Mouse (Mus musculus) midbrain, embryonic 10.5 days (tissue): ENCODE data around the gene Osgep. TPM values are rescaled to one million over a fixed set of nuclear protein-coding genes. Genes with fewer than 3 reads are reported as not detected.
"Not testable (repeated sequence)": the region's sequence is repeated elsewhere in the genome, so short reads cannot be mapped to it uniquely, and the experiment has no call there.

Experiments used
- DNase-seq: peaks from one replicate; pipeline ENCODE4 v3.0.0-alpha.2; 2017; ENCODE audit warnings: low spot score
- H3K27ac ChIP-seq: fragments of 300-500 bp; sonication (generic); replicated peaks from 2 replicates; pipeline ENCODE4 v1.5.1; 2016; ENCODE audit warnings: mild to moderate bottlenecking
- H3K27me3 ChIP-seq: fragments of 300-500 bp; sonication (generic); 2 replicates; pipeline ENCODE4 v1.6.1; 2016; ENCODE audit warnings: low read depth, mild to moderate bottlenecking; ENCODE audit not compliant: poor library complexity, severe bottlenecking
- H3K36me3 ChIP-seq: fragments of 300-500 bp; sonication (generic); 2 replicates; pipeline ENCODE4 v1.6.1; 2016; ENCODE audit warnings: mild to moderate bottlenecking, moderate library complexity
- H3K4me1 ChIP-seq: fragments of 300-500 bp; sonication (generic); 2 replicates; pipeline ENCODE4 v1.6.1; 2016
- H3K4me3 ChIP-seq: fragments of 300-500 bp; sonication (generic); 2 replicates; pipeline ENCODE4 v1.5.1; 2016; ENCODE audit warnings: mild to moderate bottlenecking, moderate library complexity
- H3K9me3 ChIP-seq: fragments of 300-500 bp; sonication (generic); replicated peaks from 2 replicates; pipeline ENCODE4 v1.6.1; 2016; ENCODE audit warnings: mild to moderate bottlenecking
- WGBS: fragments of 180-500 bp; shearing (Covaris S2); methylation state at CpG from one replicate; pipeline ENCODE4 v1.1.7; 2016; 5-methylcytosine and 5-hydroxymethylcytosine counted together
- polyA plus RNA-seq: library from polyadenylated mRNA; unstranded; fragments of >200 nt; fragmentation: Nextera tagmentation; extraction: Ambion mirVana; gene quantifications from 2 replicates; pipeline ENCODE4 v1.2.1, GENCODE M21; 2016

Osgep gene
- polyA plus RNA-seq, 1 experiment from 2014 or later, result 192 TPM

DNA sequence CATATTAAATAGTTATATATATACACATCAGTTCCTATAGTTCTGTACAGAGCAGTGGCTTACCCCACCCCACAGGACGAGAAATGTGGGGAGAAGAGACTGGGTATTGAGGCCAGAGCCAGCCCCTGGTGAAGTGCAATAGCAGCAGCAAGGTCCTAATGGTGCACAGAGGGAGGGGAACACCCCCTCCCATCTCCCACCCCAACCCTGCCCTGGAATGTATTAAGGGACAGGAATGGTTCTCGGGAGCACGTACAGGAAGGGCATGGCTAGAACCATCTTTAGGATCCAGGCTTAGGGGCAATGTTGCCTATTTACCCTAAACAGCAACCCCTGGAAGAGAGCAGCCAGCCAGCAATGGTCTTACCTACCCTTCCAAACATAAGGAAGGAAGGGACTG lies 2.7 kb upstream of the Osgep start:
- H3K36me3 ChIP-seq, result peaks cover 39% of the 10 kb centered on the region
- H3K9me3 ChIP-seq, result no peaks in the 10 kb centered on the region
- H3K27ac ChIP-seq, result no peak overlapping the region
- DNase-seq, result no peak
- H3K4me1 ChIP-seq, result peaks cover 53% of the 10 kb centered on the region
- peak overlapping the region; percentile 6; the same call in 1 of the 2 replicates for H3K4me3 ChIP-seq
- WGBS, result 80% methylated on average over 3 of the region's 3 CpGs
- no peaks in the 10 kb centered on the region for H3K27me3 ChIP-seq

GRCm38 (mm10) chr14:50925111-50925920 lies 623 bp upstream of the Osgep start:
- no peak for DNase-seq
- Histone ChIP-seq H3K27ac (peak overlapping the region; percentile 96), H3K9me3 (no peaks in the 10 kb centered on the region), H3K27me3 (no peaks in the 10 kb centered on the region), H3K4me3 (peak overlapping the region; percentile 90), H3K36me3 (peaks cover 47% of the 10 kb centered on the region), H3K4me1 (peaks cover 40% of the 10 kb centered on the region)
- 2% methylated on average over 38 of the region's 38 CpGs for WGBS

- Histone ChIP-seq H3K36me3 (peaks cover 54% of the 10 kb centered on the region), H3K4me1 (peaks cover 23% of the 10 kb centered on the region), H3K4me3 (peak overlapping the region; percentile 90)
- not testable (repeated sequence) for H3K27me3 ChIP-seq, H3K9me3 ChIP-seq, DNase-seq, H3K27ac ChIP-seq
- 81% methylated on average over 1 of the region's 1 CpGs for WGBS
Observed at GRCm38 (mm10) chr14:50923437-50923836, 1.3 kb downstream of the Osgep start.

DNA sequence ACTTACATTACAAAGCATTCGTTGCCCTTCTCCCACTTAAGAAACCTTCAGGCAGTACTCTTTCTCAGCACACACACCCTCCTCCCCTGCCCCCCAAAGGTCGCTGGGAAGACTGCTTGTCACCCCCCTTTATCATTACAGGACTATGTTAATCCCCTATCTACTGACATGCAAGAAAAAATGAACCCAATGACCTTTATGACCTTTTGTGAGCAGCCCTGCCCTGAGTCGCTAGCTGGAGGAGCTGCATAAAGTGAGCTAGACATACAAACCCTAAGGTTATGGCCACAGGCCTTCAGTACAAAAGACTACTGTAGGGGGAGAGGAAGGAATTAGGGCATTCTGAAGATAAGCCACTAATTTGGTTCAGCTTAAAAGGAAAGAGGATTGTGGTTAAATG lies 13.3 kb downstream of the Osgep start:
- H3K27me3 ChIP-seq, result no peaks in the 10 kb centered on the region
- H3K27ac ChIP-seq, result no peak overlapping the region
- no peaks in the 10 kb centered on the region for H3K4me1 ChIP-seq
- 66% methylated on average over 3 of the region's 3 CpGs for WGBS
- DNase-seq, result no peak
- H3K9me3 ChIP-seq, result no peaks in the 10 kb centered on the region
- H3K4me3 ChIP-seq, result no peak overlapping the region
- peaks cover 57% of the 10 kb centered on the region for H3K36me3 ChIP-seq

DNA sequence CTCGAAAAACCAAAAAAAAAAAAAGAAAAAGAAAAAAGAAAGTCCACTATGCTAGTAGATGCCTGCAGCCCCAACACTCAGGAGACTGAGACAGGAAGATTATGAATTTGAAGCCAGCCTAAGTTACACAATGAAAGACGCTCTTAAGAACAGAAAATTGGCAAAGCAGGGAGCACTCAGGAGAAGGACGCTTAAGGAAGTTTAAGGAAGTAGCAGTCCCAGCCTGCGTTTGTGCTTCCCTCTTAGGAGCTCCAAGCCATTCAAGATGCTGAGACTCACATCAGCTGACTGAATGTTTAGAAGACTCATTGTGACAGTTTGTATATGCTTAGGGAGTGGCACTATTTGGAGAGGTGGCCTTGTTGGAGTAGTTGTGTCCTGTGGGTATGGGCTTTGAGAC lies 16.6 kb downstream of the Osgep start:
- DNase-seq, result no peak
- Histone ChIP-seq H3K4me3 (no peak overlapping the region), H3K27me3 (no peaks in the 10 kb centered on the region), H3K4me1 (peaks cover 9% of the 10 kb centered on the region), H3K9me3 (no peaks in the 10 kb centered on the region), H3K27ac (no peak overlapping the region), H3K36me3 (peaks cover 27% of the 10 kb centered on the region)
- 86% methylated on average over 4 of the region's 4 CpGs for WGBS

DNA sequence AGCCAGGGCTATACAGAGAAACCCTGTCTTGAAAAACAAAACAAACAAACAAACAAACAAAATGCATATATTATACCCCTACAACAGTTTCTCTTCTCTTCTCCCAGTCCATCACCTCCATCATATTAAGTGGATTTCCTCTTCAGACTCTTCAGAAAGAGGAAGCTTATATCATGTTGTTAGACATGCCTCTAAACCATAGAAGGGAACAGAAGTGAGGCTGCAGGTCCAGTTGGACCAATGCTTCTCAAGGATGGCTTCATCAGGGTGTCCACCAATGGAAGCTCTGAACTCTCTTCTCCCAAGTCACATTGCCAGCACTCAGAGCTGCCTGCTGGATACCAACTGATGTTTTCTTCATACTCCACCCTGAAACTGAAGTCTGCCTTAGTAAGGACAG lies 19.4 kb downstream of the Osgep start:
- not testable (repeated sequence) for H3K27ac ChIP-seq, H3K36me3 ChIP-seq, H3K9me3 ChIP-seq, DNase-seq, H3K4me1 ChIP-seq, H3K27me3 ChIP-seq, H3K4me3 ChIP-seq

GRCm38 (mm10) chr14:50904828-50905129 lies 19.9 kb downstream of the Osgep start:
- 86% methylated on average over 4 of the region's 4 CpGs for WGBS
- H3K36me3 ChIP-seq, result no peaks in the 10 kb centered on the region
- H3K4me3 ChIP-seq, result no peak overlapping the region
- DNase-seq, result no peak
- H3K27me3 ChIP-seq, result no peaks in the 10 kb centered on the region
- H3K4me1 ChIP-seq, result peaks cover 9% of the 10 kb centered on the region
- no peaks in the 10 kb centered on the region for H3K9me3 ChIP-seq
- no peak overlapping the region for H3K27ac ChIP-seq

- Histone ChIP-seq H3K27me3 (no peaks in the 10 kb centered on the region), H3K36me3 (no peaks in the 10 kb centered on the region), H3K27ac (peak overlapping the region; percentile 77), H3K4me3 (peak overlapping the region; percentile 60), H3K4me1 (peaks cover 9% of the 10 kb centered on the region), H3K9me3 (no peaks in the 10 kb centered on the region)
- WGBS, result 2% methylated on average over 26 of the region's 26 CpGs
- DNase-seq, result peak; percentile 67
Observed at GRCm38 (mm10) chr14:50903973-50904827, 20.5 kb downstream of the Osgep start.

- Histone ChIP-seq H3K27me3 (peaks cover 33% of the 10 kb centered on the region), H3K4me1 (peaks cover 17% of the 10 kb centered on the region)
- not testable (repeated sequence) for H3K27ac ChIP-seq, H3K36me3 ChIP-seq, H3K4me3 ChIP-seq, H3K9me3 ChIP-seq, DNase-seq
- WGBS, result 93% methylated on average over 2 of the region's 2 CpGs
Observed at GRCm38 (mm10) chr14:50897992-50898391, 26.7 kb downstream of the Osgep start.

DNA sequence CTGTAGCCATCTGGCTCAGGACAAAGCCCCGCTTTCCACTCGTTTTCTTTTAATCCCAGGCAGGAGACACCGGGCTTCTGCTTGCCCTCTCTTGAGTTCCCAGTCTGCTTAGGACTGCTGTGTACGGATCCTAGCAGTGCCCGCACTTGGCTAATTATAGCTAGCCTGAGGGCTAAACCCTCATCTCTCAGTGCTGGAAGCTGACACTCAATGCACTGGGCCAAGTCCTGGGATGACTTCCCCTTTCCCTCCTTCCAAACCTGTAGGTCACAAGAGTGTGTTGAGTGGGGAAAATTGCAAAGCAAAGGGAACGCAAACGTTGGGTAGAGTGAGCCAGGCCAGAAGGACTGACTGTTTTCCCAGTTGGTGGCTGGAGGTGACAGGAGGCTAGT lies 27.3 kb downstream of the Osgep start, which contains the start of gene Klhl33:
Klhl33 (minus strand) TSS at position 134 of the 392 bp plus-strand sequence.
- peak within 1 kb of the TSS; percentile 56 for H3K4me3 ChIP-seq
- peaks cover 33% of the 10 kb centered on the region for H3K27me3 ChIP-seq
- peaks cover 17% of the 10 kb centered on the region for H3K4me1 ChIP-seq
- no peaks in the 10 kb centered on the region for H3K36me3 ChIP-seq
- H3K9me3 ChIP-seq, result no peaks in the 10 kb centered on the region
- DNase-seq, result peak; percentile 13
- 51% methylated on average over 7 of the region's 7 CpGs for WGBS
- H3K27ac ChIP-seq, result peak within 1 kb of the TSS; percentile 47

DNA sequence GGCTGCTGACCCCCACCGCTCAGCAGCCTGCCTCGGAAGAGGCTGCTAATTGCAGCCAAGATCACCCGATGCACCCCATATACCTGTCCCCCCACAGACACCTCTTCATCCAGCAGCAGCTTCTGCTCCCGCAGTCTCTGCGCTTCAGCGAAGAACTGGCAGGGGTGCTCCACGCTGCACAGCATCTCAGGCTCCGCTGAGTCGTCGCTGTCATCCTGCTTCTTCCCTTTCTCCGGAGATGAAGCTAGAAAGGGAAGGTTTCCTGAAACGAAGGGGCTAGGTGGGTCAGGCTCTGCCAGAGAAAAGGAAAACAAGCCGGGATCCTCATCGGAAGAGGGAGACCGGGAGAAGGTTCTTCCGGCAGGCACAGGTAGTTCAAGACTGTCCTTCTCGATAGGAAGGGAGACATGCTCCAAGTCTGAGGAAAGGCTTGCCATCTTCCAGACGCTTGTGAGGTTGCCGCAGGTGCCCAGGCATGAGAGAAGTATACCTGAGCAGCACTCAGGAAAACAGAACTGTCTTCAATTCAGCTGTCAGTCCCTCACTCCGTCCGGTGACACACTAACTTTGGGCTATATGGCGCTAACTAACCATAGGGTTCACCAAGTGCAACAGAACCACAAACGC lies 27.8 kb downstream of the Osgep start:
- 19% methylated on average over 23 of the region's 23 CpGs for WGBS
- Histone ChIP-seq H3K36me3 (no peaks in the 10 kb centered on the region), H3K27me3 (peaks cover 33% of the 10 kb centered on the region), H3K4me3 (peak overlapping the region; percentile 56), H3K4me1 (peaks cover 17% of the 10 kb centered on the region), H3K9me3 (no peaks in the 10 kb centered on the region), H3K27ac (peak overlapping the region; percentile 47)
- peak; percentile 36 for DNase-seq

DNA sequence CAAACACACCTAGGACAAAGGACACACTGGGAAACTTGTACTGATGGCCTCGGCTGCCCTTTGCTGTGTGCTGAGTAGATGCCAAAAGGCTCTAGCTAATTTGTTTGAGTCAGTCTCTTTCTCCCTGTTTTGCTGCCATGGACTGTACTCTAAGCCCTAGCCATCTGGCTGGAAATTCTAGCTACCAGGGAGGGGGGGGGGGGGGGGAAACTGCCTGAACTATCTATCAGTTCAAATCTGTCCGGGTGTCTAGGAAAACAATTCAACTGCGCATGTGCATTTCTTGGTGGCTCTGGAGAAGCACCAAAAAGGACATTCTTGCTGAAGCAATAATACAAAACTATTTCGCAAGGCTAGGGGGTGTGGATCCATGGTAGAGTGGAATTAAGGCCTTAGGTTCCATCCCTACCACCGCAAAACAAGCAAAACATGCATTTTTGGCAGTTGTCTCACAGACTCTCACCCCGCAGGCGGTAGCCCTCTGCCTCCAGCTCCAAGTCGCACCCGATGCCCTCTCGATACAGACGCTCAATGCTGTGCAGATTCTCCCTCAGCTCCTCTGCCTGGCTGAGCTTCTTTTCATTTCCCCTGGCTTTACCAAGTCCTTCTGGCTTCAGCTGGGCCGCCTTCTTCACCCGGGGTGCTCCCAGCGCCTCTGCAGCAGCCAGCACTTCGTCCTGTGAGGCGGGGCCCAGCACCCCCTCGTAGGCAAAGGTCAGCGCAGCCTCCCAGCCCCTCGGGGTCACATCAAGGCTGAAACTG lies 28.5 kb downstream of the Osgep start:
- DNase-seq, result peak; percentile 33
- peak overlapping the region; percentile 47 for H3K27ac ChIP-seq
- no peaks in the 10 kb centered on the region for H3K36me3 ChIP-seq
- H3K4me3 ChIP-seq, result peak overlapping the region; percentile 56
- peaks cover 17% of the 10 kb centered on the region for H3K4me1 ChIP-seq
- H3K27me3 ChIP-seq, result peaks cover 33% of the 10 kb centered on the region
- no peaks in the 10 kb centered on the region for H3K9me3 ChIP-seq
- WGBS, result 17% methylated on average over 19 of the region's 19 CpGs
